Mouse (Mus musculus): ENCODE data around the gene Pnkd.

GRCm38 (mm10) chr1:74240832-74241231 lies 43.9 kb upstream of the Pnkd start:
- no peak for TF ChIP-seq UBTF (IDR thresholded peaks at IDR 0.05; ENCODE audit: low read depth, low read length)
- TF ChIP-seq EP300 (IDR thresholded peaks at IDR 0.05; ENCODE audit: low read length), result no peak
- TF ChIP-seq E2F4 (IDR thresholded peaks at IDR 0.05; ENCODE audit: insufficient replicate concordance, low read depth, low read length), result no peak
- TF ChIP-seq CTCF (conservative IDR thresholded peaks at IDR 0.05 in 1 of 2, IDR thresholded peaks at IDR 0.05 in 1 of 2; ENCODE audit: low read depth in 2 of 2, low read length in 2 of 2), result no peak
- no peak for TF ChIP-seq MEF2A (IDR thresholded peaks at IDR 0.05; ENCODE audit: borderline replicate concordance, low read depth, low read length)
- TF ChIP-seq ZKSCAN1 (IDR thresholded peaks at IDR 0.05; ENCODE audit: borderline replicate concordance, low read depth, low read length), result no peak
- no peak for TF ChIP-seq SMC3 (IDR thresholded peaks at IDR 0.05; ENCODE audit: low read depth, low read length)
- no peak for TF ChIP-seq POLR2AphosphoS2 (IDR thresholded peaks at IDR 0.05; ENCODE audit: low read depth, low read length)
- TF ChIP-seq ELF1 (IDR thresholded peaks at IDR 0.05; ENCODE audit: low read depth, low read length), result no peak
- TF ChIP-seq POLR2A (IDR thresholded peaks at IDR 0.05; ENCODE audit: low read depth, low read length), result no peak
- TF ChIP-seq ZC3H11A (IDR thresholded peaks at IDR 0.05; ENCODE audit: low read depth, low read length), result no peak
- TF ChIP-seq MYC (IDR thresholded peaks at IDR 0.05; ENCODE audit: low read depth, low read length), result no peak
